Comparison of ENCODE assay signal across 8 mouse cellular contexts in the genomic region with DNA sequence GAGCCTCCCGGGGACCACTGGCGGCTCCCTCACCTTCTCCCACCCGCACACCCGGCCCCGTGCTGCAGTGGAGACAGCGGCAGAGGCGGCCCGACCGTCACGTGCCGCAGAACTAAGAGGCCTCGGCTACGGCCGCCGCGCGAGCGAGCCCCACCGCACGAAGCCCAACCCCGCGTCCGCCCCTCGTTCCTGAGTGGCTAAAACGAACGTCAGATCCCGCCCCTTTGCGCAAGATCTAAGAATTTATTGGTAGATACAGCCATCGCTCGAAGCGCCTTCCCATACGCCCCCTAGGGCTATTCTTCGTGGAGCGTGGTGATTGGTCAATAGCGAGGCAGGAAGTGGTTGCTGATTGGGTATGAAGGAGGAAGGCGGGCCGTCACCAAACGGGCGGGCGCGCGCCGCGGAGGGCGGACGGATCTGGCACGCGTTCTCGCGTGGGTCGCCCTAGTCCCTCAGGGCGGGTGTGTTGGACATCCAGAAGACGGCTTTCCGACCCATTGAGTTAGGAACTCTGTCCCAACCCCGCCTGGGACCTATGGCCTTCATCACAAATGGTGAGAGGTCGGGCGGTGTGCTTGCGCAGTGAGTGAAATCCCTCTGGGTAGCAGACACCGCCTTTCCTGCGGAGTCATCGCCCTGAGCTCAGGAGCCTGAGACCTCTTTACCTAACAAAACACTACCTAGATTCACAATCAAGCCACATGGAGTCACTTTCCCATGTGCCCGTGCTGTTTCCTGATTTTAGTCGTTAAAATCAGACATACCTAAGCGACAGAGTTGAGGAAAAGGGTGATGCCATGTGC. TPM values are rescaled to one million over a fixed set of nuclear protein-coding genes. Genes with fewer than 3 reads are reported as not detected.
DNase-seq lines count a peak whose midpoint lies in the region; ATAC-seq lines count a peak whose summit lies in the region.

Gene Canx, minus strand, starts transcription at position 178 of the 806 bp plus-strand sequence.

- DNase-seq in T-cell, adult 2 months (ENCODE audit: low spot score): peak; percentile 99
- DNase-seq in cerebellum, postnatal 36 days: peak; percentile 96 to 98
- DNase-seq in frontal cortex, postnatal 36 days (ENCODE audit: low spot score in 2 of 2): peak; percentile 99 to 100
- peak; percentile 99 for DNase-seq in left cerebral cortex, adult 11 months (ENCODE audit: low spot score)
- peak; percentile 98 to 99 for DNase-seq in lung, postnatal 4 days
- peak; percentile 98 for DNase-seq in retina, postnatal 7 days (ENCODE audit: low read depth, low spot score)
- DNase-seq in urinary bladder, adult 2 months (ENCODE audit: low spot score): peak; percentile 98

- H3K9me3 ChIP-seq in hindbrain, embryonic 15.5 days: no peaks in the 10 kb centered on the region

- peak within 1 kb of the TSS; percentile 77 for H3K4me3 ChIP-seq in hindbrain, embryonic 15.5 days

- no peaks in the 10 kb centered on the region for H3K27me3 ChIP-seq in hindbrain, embryonic 15.5 days

- peaks cover 35% of the 10 kb centered on the region for H3K4me1 ChIP-seq in hindbrain, embryonic 15.5 days (replicated peaks)

- H3K9ac ChIP-seq in hindbrain, embryonic 15.5 days: peak within 1 kb of the TSS; percentile 92

- no peaks in the 10 kb centered on the region for H3K36me3 ChIP-seq in hindbrain, embryonic 15.5 days

- WGBS in hindbrain, embryonic 15.5 days: under 1% methylated on average over 64 of the region's 64 CpGs

- H3K27ac ChIP-seq in hindbrain, embryonic 15.5 days (replicated peaks): peak within 1 kb of the TSS; percentile 94

- peak within 1 kb of the TSS; percentile 82 for H3K4me2 ChIP-seq in hindbrain, embryonic 15.5 days

- ATAC-seq in hindbrain, embryonic 15.5 days (ENCODE audit: low FRiP score, low read depth): peak; percentile 99

RNA-seq across cellular contexts. Expression of gene Canx, which starts in this region (rescaled TPM):
- polyA plus RNA-seq in hindbrain, embryonic 15.5 days (2015; fragmentation: Nextera tagmentation; extraction: Ambion mirVana): 281 and 284 TPM in 2 replicates
- polyA plus RNA-seq in urinary bladder, adult 2 months (2012; rRNA removed): 177 and 247 TPM in 2 replicates

Comparison
In these comparisons a context has a peak if more than half of its experiments do, and no peak if none do; other contexts are left out.
1. Peak in every context shown above with its lines: DNase-seq, ATAC-seq, H3K4me3 ChIP-seq and H3K27ac ChIP-seq.